Mouse (Mus musculus) MN1 (cell line): ENCODE results near the gene Cd200r3.

Experiments
- DNase-seq: peaks from one replicate; pipeline ENCODE4 v3.0.0-alpha.2; 2016; ENCODE audit warnings: low spot score

Gene Cd200r3

GRCm38 (mm10) chr16:44943468-44943867 is at the start of gene Cd200r3:
Gene Cd200r3, plus strand, starts transcription at chr16:44943678.
- DNase-seq = no peak

DNA sequence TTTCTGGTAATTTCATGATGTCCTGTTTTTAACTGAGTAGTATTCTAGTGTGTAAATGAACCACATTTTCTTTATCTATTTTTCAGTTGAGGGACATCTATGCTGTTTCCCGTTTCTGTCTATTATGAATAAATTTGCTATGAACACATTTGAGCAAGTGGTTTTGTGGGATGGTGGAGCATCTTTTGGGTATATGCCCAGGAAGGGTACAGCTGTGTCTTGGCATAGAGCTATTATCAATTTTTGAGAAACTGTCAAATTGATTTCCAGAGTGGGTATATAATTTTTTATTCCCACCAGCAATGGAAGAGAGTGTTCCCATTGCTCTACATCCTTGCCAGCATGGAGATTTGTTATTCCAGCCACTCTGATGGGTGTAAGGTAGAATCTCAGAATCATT is 11.5 kb upstream of the Cd200r3 start:
- DNase-seq = no peak

DNA sequence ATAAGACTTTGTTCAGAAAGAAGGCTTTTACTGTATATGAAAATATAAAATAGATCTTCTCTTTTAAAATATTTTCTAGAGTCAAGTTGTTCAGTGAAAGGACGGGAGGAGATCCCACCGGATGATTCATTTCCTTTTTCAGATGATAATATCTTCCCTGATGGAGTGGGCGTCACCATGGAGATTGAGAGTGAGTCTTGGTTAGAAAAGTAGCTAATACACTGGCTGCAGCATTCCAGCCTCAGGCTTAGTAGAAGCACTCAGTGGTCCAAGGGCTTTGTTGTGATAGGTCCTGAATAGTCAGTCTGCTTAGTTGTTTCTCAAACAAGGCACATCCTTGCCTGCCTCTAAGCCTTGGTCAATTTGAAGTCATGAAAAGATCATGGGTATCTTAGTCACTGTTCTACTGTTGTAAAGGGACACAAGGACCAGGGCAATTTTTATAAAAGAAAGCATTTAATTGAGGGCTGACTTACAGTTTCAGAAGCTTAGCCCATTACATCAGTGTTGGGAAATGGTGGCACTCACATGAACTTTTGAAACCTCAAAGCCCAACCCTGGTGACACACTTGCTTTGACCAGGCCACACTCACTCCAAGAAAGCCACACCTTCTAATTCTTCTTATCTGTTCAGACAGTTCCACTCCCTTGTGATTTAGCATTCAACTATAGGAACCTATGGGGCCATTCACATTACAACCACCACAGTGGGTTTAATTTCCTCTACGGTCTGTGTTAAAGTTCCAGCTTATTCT is 8.1 kb downstream of the Cd200r3 start:
- DNase-seq = no peak

DNA sequence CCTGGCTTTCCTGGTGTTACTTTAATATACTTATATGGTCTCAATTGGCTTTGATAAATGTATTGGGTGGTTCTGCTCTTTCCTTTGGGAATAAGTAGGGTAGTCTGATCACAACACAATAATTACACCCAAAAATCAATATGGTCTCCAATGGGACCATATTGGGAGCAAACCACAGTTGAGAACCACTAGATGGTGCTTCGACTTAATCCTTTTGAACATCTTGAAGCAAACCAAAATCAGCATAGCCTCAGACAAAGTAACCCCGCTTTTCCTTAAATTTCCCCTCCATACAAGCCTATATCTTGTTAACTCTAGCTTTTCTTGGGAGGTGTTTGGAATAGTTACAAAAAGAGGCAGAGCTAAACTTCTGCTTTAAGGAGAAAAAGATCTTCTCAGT is 18.8 kb downstream of the Cd200r3 start:
- DNase-seq = no peak

DNA sequence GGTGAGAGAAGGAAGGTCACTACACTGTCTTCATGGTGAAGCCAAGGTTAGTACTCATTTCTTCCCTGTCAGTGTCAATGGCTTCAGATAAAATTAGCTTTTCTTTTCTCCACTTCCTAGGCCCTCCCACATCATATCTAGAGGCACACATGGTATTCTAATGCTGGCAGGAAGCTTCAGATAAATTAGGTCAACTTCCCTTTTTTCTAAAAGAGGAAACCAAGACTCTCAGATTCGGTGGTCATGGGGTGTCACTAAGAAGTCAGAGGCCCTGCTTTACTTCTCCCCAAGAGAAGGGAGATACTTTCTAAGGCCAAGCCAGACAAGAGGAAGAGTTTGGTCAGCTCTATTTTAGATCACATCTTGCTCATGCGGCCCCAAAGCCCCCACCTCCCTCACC is 19.3 kb downstream of the Cd200r3 start:
- no peak for DNase-seq

- DNase-seq = no peak
Observed at GRCm38 (mm10) chr16:44964526-44965374, 21.3 kb downstream of the Cd200r3 start.

- DNase-seq = no peak
Observed at GRCm38 (mm10) chr16:44965428-44965827, 21.9 kb downstream of the Cd200r3 start.

GRCm38 (mm10) chr16:44965890-44966289 is 22.4 kb downstream of the Cd200r3 start:
- no peak for DNase-seq

GRCm38 (mm10) chr16:44966891-44967290 is 23.4 kb downstream of the Cd200r3 start:
- no peak for DNase-seq

- DNase-seq = no peak
Observed at GRCm38 (mm10) chr16:44968113-44968512, 24.6 kb downstream of the Cd200r3 start.

DNA sequence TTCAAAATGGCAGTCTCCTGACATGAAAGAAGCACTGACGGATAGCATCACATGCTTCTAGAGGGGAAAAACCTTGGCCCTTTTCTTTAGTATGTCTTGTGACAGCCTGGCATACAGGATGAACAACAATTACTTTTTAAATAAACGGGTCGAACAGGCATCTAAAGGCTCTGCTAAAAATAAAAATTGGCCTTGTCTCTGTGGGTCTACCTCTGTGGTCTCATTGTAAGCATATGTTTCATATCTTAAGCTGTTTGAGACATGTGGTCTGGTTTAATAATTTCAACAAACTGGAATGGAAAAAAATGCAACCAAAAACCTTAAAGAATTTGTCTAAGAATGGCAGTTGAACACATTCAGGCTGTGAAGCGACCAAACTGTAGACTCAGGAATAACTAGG is 27.4 kb downstream of the Cd200r3 start:
- DNase-seq = no peak

GRCm38 (mm10) chr16:44974042-44974441 is 30.6 kb downstream of the Cd200r3 start:
- no peak for DNase-seq

DNA sequence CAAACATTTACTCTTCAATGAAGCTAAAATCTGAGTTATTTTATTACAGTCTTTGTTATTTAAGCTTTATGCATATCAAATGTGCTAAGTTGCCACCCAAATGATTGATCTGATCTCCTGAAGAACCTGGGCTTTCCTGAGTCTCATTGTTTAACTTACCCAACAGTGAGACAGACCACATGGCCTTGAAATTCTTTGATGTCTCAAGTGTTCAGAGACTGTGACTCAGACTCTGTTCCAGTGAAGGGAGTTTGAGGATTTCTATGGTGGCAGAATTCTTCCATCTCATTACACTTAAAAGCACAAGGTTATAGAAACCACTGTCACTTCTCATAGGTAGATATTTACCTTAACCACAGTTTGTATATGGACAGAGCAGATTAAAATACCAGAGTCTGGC is 32.6 kb downstream of the Cd200r3 start:
- DNase-seq = no peak

DNA sequence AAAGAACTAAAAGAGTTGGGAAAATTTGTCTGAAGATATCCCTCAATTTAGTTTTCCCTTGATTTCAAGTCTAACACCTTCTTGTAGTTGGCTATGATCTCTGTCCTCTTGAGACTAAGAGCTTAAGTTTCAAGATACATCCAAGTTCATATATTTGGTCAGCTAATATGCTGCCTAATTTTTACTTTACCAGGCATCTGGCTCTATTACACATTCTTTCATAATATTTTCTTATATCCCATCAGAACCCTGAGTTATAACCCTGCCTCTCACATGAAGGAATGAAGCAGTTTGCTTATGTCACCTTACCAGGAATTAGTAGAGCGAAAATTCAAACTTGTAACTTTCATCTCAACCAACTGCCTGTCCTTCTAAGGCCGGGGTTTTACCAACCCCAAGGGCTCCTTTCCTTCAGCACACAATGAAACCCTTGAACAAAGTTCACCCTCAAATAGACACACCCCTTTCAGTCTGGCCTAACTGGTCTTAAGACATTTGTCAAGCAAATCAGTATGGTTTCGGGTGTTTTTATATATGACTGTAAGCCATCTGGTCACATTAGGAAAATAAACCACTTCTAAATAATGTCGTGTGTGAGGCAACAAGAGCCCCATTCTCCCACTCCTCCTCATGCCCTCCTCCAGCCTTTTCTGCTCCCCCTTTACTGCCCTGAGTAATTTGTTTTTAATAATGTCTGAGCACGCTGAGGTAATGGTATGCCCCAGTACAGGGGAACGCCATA is 33.6 kb downstream of the Cd200r3 start:
- no peak for DNase-seq

DNA sequence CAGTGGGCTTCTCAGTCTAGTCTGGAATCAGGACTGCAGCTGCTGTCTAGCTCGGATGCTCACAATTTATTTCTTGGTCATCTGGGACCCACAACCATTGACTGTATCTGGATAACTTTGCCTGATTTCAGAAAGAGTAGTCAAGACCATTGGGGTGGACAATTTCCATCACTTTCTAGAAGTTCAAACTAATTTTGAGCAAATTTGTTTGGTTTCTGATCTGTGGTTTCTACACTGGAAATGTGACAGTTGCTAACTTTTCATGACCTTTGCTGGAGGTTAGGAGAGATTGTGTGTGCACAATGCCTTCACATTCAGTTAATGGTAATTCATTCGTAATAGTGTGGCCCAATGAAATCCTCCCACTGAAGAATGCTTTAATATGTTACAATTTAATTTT is 34.7 kb downstream of the Cd200r3 start:
- DNase-seq = no peak

GRCm38 (mm10) chr16:44979355-44979896 is 35.9 kb downstream of the Cd200r3 start:
- no peak for DNase-seq

- no peak for DNase-seq
Observed at GRCm38 (mm10) chr16:44982972-44983371, 39.5 kb downstream of the Cd200r3 start.

GRCm38 (mm10) chr16:44983379-44984060 is 40.0 kb downstream of the Cd200r3 start:
- no peak for DNase-seq

GRCm38 (mm10) chr16:44984111-44984510 is 40.6 kb downstream of the Cd200r3 start:
- no peak for DNase-seq

GRCm38 (mm10) chr16:44984925-44985324 is 41.4 kb downstream of the Cd200r3 start:
- no peak for DNase-seq

GRCm38 (mm10) chr16:44986029-44986428 is 42.6 kb downstream of the Cd200r3 start:
- DNase-seq = no peak
